Mouse (Mus musculus): ENCODE data around the gene Xlr5a. TPM values are rescaled to one million over a fixed set of nuclear protein-coding genes. Genes with fewer than 3 reads are reported as not detected.
A peak's percentile ranks its signal among the peaks of the same experiment; 100 is the strongest.
"Not testable (repeated sequence)": the region's sequence is repeated elsewhere in the genome, so short reads cannot be mapped to it uniquely, and the experiment has no call there.

Xlr5a gene
- polyA plus RNA-seq, 1 experiment from 2014 or later, result not detected

GRCm38 (mm10) chrX:73122859-73123829 is 169.6 kb downstream of the Xlr5a start:
- not testable (repeated sequence) for H3K4me1 ChIP-seq; H3K9me3 ChIP-seq (replicated peaks); H3K27ac ChIP-seq (replicated peaks); H3K4me2 ChIP-seq (replicated peaks); H3K27me3 ChIP-seq; H3K4me3 ChIP-seq (replicated peaks); H3K36me3 ChIP-seq; ATAC-seq (ENCODE audit: insufficient number of reproducible peaks, low FRiP score, low TSS enrichment, low read depth); H3K9ac ChIP-seq
- WGBS, result no CpG with 5 or more reads among the region's 12 CpGs

- not testable (repeated sequence) for H3K9ac ChIP-seq; H3K36me3 ChIP-seq; H3K27ac ChIP-seq (replicated peaks); H3K4me1 ChIP-seq; H3K27me3 ChIP-seq; H3K9me3 ChIP-seq (replicated peaks); H3K4me2 ChIP-seq (replicated peaks); ATAC-seq (ENCODE audit: insufficient number of reproducible peaks, low FRiP score, low TSS enrichment, low read depth); H3K4me3 ChIP-seq (replicated peaks)
- WGBS, result no CpG with 5 or more reads among the region's 7 CpGs
Observed at GRCm38 (mm10) chrX:73116747-73117146, 176.0 kb downstream of the Xlr5a start, which contains the start of gene Gm14685. Gene Gm14685 (plus strand): TSS chrX:73117047.

GRCm38 (mm10) chrX:73096941-73097508 is 195.8 kb downstream of the Xlr5a start, which contains the start of gene Xlr3a:
Gene Xlr3a (minus strand): TSS chrX:73097095.
- H3K4me1 ChIP-seq; H3K4me2 ChIP-seq (replicated peaks); H3K27ac ChIP-seq (replicated peaks); H3K27me3 ChIP-seq; ATAC-seq (ENCODE audit: insufficient number of reproducible peaks, low FRiP score, low TSS enrichment, low read depth); H3K9me3 ChIP-seq (replicated peaks); H3K36me3 ChIP-seq; H3K9ac ChIP-seq; H3K4me3 ChIP-seq (replicated peaks): not testable (repeated sequence)
- 68% methylated on average over 13 of the region's 13 CpGs for WGBS

- H3K36me3 ChIP-seq; H3K4me2 ChIP-seq (replicated peaks); H3K27me3 ChIP-seq; H3K9ac ChIP-seq; H3K4me1 ChIP-seq; H3K9me3 ChIP-seq (replicated peaks); H3K27ac ChIP-seq (replicated peaks); H3K4me3 ChIP-seq (replicated peaks); ATAC-seq (ENCODE audit: insufficient number of reproducible peaks, low FRiP score, low TSS enrichment, low read depth): not testable (repeated sequence)
- 83% methylated on average over 19 of the region's 19 CpGs for WGBS
Observed at GRCm38 (mm10) chrX:73082267-73083055, 210.3 kb downstream of the Xlr5a start, which contains the start of gene Xlr4a. Gene Xlr4a (minus strand): TSS chrX:73082478.

DNA sequence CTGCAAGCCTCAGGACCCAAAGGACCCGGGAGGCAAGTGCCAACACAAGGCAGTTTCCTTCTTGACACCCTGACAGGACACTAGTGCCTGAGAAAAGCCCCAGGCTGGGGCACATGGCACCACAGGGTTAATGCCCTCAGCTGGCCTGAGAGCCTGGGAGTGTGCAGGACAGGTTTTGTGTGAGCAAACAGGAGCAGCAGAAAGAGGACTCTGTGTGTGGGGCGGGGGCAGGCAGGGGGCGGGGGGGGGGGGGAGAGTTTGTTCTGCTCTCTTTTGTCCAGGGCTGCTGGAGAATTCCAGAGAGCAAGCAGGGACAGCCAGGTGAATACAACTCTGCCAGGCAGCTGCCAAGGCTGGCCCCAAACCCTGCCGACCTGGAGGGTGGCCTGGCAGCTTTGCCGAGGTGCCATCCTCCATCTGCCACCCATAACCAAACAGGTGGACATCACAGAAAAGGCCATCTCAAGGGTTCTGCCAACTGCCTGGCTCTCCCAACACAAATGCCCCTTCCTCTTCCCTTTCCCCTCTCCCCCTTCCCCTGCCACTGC is 225.9 kb downstream of the Xlr5a start:
- not testable (repeated sequence) for H3K4me2 ChIP-seq (replicated peaks); H3K4me1 ChIP-seq; H3K4me3 ChIP-seq (replicated peaks); H3K9ac ChIP-seq; ATAC-seq (ENCODE audit: insufficient number of reproducible peaks, low FRiP score, low TSS enrichment, low read depth); H3K27ac ChIP-seq (replicated peaks); H3K9me3 ChIP-seq (replicated peaks); H3K36me3 ChIP-seq
- no CpG with 5 or more reads among the region's 5 CpGs for WGBS
- peaks cover 14% of the 10 kb centered on the region; the same call in 1 of the 2 replicates for H3K27me3 ChIP-seq

- Histone ChIP-seq H3K36me3 (no peaks in the 10 kb centered on the region), H3K9me3 (replicated peaks) (no peaks in the 10 kb centered on the region)
- ATAC-seq (ENCODE audit: insufficient number of reproducible peaks, low FRiP score, low TSS enrichment, low read depth), result no peak
Observed at GRCm38 (mm10) chrX:73064415-73064793, 228.4 kb downstream of the Xlr5a start, which contains the start of gene Pnma3. Gene Pnma3 (plus strand): TSS chrX:73064787.

GRCm38 (mm10) chrX:73063512-73064414 is 229.0 kb downstream of the Xlr5a start:
- Histone ChIP-seq H3K27me3 (peaks cover 14% of the 10 kb centered on the region; the same call in 1 of the 2 replicates), H3K27ac (replicated peaks) (no peak overlapping the region), H3K9me3 (replicated peaks) (no peaks in the 10 kb centered on the region), H3K4me2 (replicated peaks) (peak overlapping the region; percentile 38), H3K36me3 (no peaks in the 10 kb centered on the region), H3K4me3 (replicated peaks) (peak overlapping the region; percentile 18), H3K9ac (no peak overlapping the region), H3K4me1 (0 out of 2 replicates have a peak, but pooled peaks cover 5% of the 10 kb centered on the region)
- no peak for ATAC-seq (ENCODE audit: insufficient number of reproducible peaks, low FRiP score, low TSS enrichment, low read depth)
- whole genome bisulfite sequencing, result 34% methylated on average over 24 of the region's 24 CpGs

More at GRCm38 (mm10) chrX:73064415-73064793, 228.4 kb downstream of the Xlr5a start, which contains the start of gene Pnma3:
- 0 out of 2 replicates have a peak, but pooled peaks cover 5% of the 10 kb centered on the region for H3K4me1 ChIP-seq
- H3K27ac ChIP-seq (replicated peaks), result no peak within 1 kb of the TSS
- peaks cover 14% of the 10 kb centered on the region; the same call in 1 of the 2 replicates for H3K27me3 ChIP-seq
- 26% methylated on average over 7 of the region's 7 CpGs for WGBS
- peak within 1 kb of the TSS; percentile 38 for H3K4me2 ChIP-seq (replicated peaks)
- H3K9ac ChIP-seq, result no peak within 1 kb of the TSS
- H3K4me3 ChIP-seq (replicated peaks), result peak within 1 kb of the TSS; percentile 18

- Histone ChIP-seq H3K4me3 (replicated peaks) (no peak overlapping the region), H3K4me2 (replicated peaks) (no peak overlapping the region), H3K36me3 (no peaks in the 10 kb centered on the region), H3K9me3 (replicated peaks) (no peaks in the 10 kb centered on the region), H3K27ac (replicated peaks) (no peak overlapping the region), H3K27me3 (peaks cover 14% of the 10 kb centered on the region; the same call in 1 of the 2 replicates), H3K4me1 (0 out of 2 replicates have a peak, but pooled peaks cover 5% of the 10 kb centered on the region), H3K9ac (no peak overlapping the region)
- no peak for ATAC-seq (ENCODE audit: insufficient number of reproducible peaks, low FRiP score, low TSS enrichment, low read depth)
- WGBS, result 47% methylated on average over 5 of the region's 5 CpGs
Observed at GRCm38 (mm10) chrX:73062323-73062722, 230.5 kb downstream of the Xlr5a start.

GRCm38 (mm10) chrX:73061528-73061927 is 231.2 kb downstream of the Xlr5a start:
- Histone ChIP-seq H3K36me3 (no peaks in the 10 kb centered on the region), H3K4me2 (replicated peaks) (no peak overlapping the region), H3K9ac (no peak overlapping the region), H3K4me3 (replicated peaks) (no peak overlapping the region), H3K4me1 (0 out of 2 replicates have a peak, but pooled peaks cover 5% of the 10 kb centered on the region), H3K9me3 (replicated peaks) (no peaks in the 10 kb centered on the region), H3K27me3 (peaks cover 14% of the 10 kb centered on the region; the same call in 1 of the 2 replicates), H3K27ac (replicated peaks) (no peak overlapping the region)
- ATAC-seq (ENCODE audit: insufficient number of reproducible peaks, low FRiP score, low TSS enrichment, low read depth), result no peak
- WGBS, result 83% methylated on average over 1 of the region's 1 CpGs
